Mouse (Mus musculus): ENCODE measurements around the gene Bcl2a1b. TPM values are rescaled to one million over a fixed set of nuclear protein-coding genes. Genes with fewer than 3 reads are reported as not detected.
A peak's percentile ranks its signal among the peaks of the same experiment; 100 is the strongest.
"Not testable (repeated sequence)": the region's sequence is repeated elsewhere in the genome, so short reads cannot be mapped to it uniquely, and the experiment has no call there.

Bcl2a1b gene
- 0.67 TPM in 1 of 2 replicates, not detected in the other for polyA plus RNA-seq (2016; fragmentation: Nextera tagmentation; extraction: Ambion mirVana)

DNA sequence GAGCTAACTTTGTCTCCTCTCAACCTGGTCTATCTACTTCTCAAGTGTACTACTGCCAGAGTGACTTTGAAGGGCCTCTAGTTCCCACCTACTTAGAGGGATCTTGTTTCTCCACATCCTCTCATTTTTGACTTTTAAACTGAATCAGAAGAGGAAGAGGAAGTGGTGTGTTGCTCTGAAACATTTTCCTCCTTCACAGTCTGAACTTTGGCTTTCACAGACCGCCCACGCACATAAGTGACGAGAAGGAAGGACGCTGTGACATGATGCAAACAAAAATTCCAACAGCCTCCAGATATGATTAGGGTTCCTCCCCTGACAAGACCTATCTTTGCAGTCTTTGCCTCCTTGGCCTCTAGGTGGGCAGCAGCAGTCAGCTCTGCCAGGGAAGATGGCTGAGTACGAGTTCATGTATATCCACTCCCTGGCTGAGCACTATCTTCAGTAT lies at the start of gene Bcl2a1b, which contains the start of gene Gm29094:
TSS of gene Bcl2a1b (plus strand) at position 241 of the 448 bp plus-strand sequence.
TSS of gene Gm29094 (plus strand) at position 411 of the 448 bp plus-strand sequence.
- H3K9me3 ChIP-seq; H3K36me3 ChIP-seq; H3K27ac ChIP-seq; DNase-seq (ENCODE audit: low spot score); H3K27me3 ChIP-seq (ENCODE audit: insufficient read depth, poor library complexity, severe bottlenecking); H3K4me1 ChIP-seq (replicated peaks); H3K4me3 ChIP-seq: not testable (repeated sequence)
- 92% methylated on average over 5 of the region's 5 CpGs for WGBS

DNA sequence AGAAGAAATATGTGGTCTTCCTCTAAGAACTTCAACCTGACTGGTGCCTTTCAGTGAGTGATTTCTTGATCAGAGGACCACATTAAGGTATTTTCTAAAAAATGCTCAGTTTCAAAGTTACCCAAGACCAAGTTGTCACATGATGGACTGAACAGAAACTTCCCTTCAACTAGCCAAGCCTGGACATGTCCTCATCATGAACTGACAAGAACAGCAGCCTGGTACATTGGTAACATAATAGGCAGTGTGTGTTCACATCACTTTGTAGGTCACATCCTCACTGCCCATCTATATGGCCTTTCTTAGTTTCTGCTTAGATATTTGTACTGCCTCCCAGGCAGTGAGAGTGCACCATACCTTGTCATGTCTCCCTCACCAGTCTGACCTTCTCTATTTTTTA lies 26.5 kb upstream of the Bcl2a1b start:
- not testable (repeated sequence) for H3K4me3 ChIP-seq; H3K27ac ChIP-seq; H3K36me3 ChIP-seq; H3K4me1 ChIP-seq (replicated peaks); DNase-seq (ENCODE audit: low spot score); H3K9me3 ChIP-seq; H3K27me3 ChIP-seq (ENCODE audit: insufficient read depth, poor library complexity, severe bottlenecking)

DNA sequence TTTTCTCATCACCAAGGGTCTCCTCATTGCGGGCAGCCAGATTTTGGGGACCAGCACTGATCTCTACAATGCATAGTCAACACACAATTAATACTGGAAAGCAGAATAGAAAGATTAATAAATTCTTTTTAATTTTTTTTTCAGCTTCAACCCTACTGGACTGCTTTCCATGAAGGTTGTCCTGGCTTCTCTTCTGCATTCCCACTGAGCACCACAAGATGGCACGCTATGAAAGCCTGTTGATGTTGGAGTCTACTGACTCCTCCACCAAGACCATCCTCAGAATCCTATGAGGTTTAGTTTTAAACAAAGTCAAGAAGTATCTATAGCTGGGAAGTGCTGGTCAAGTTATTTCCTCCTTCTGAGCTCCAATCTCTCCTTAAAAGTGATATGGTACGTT lies 20.2 kb upstream of the Bcl2a1b start:
- WGBS: 35% methylated on average over 3 of the region's 3 CpGs
- not testable (repeated sequence) for H3K36me3 ChIP-seq; H3K27me3 ChIP-seq (ENCODE audit: insufficient read depth, poor library complexity, severe bottlenecking); H3K4me3 ChIP-seq; H3K27ac ChIP-seq; H3K9me3 ChIP-seq; H3K4me1 ChIP-seq (replicated peaks)
- DNase-seq (ENCODE audit: low spot score): peak; percentile 10

DNA sequence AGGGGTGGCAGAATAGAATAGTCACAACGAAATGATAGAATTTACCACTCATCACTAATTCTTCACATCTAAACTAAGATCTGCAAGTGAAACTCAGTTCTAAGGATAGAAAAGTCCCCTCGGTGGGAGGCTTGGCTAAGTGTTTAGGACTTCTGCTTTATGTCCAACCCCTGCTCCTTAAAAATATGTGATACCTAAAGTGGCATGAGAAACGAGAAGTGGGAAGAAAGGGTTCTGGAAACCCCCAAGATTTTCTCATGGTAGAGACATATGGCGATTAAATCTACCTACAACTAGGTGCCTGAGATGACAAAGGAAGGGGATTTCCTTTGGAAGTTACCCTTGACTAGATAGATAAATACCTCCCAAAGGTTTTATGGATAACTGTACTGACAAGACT lies 19.5 kb upstream of the Bcl2a1b start:
- not testable (repeated sequence) for DNase-seq (ENCODE audit: low spot score); H3K9me3 ChIP-seq; H3K4me3 ChIP-seq; H3K27ac ChIP-seq; H3K4me1 ChIP-seq (replicated peaks); H3K27me3 ChIP-seq (ENCODE audit: insufficient read depth, poor library complexity, severe bottlenecking); H3K36me3 ChIP-seq
- WGBS: 85% methylated on average over 4 of the region's 4 CpGs

DNA sequence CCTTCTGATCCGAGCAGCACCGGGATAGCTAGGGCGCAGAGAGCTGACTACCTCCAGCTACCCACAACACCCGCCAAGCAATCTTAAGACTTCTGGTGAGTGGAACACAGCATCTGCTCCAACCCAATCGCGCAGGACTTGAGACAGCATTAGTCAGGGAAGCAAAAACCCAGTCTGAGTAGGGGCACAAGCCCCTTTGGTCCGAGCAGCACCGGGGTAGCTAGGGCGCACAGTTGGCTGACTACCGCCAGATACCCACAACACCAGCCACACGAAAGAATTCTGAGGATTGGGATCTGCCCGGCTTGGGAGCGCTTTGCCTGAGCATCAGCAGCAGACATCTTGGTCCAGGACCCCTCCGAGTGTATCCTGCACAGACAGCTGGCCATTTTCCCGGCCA lies 12.0 kb upstream of the Bcl2a1b start:
- H3K36me3 ChIP-seq; H3K27me3 ChIP-seq (ENCODE audit: insufficient read depth, poor library complexity, severe bottlenecking); H3K27ac ChIP-seq; H3K9me3 ChIP-seq; H3K4me1 ChIP-seq (replicated peaks); H3K4me3 ChIP-seq; DNase-seq (ENCODE audit: low spot score): not testable (repeated sequence)
- 81% methylated on average over 15 of the region's 15 CpGs for WGBS

GRCm38 (mm10) chr9:89195483-89195882 lies 3.5 kb upstream of the Bcl2a1b start:
- not testable (repeated sequence) for H3K4me1 ChIP-seq (replicated peaks); DNase-seq (ENCODE audit: low spot score); H3K36me3 ChIP-seq; H3K4me3 ChIP-seq; H3K27me3 ChIP-seq (ENCODE audit: insufficient read depth, poor library complexity, severe bottlenecking); H3K9me3 ChIP-seq; H3K27ac ChIP-seq

DNA sequence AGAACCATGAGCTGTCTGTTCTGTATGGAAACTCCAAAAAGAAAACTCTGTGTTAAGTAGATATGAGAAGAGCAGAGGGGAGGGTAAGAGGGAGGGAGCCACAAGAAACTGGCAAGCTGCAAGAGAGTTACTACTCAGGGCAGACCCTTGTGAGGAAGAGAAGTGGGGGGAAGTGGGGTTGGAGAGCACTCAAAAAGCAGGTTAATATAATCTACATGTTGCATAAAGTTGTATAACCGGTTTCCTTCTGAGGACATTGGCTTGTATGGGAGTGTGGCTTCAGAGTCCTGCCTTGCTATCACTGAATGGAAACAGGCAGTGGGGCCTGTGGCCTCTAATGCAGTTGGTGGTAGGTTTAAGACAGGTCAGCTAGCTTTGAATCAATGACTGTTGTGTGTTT lies 1.5 kb upstream of the Bcl2a1b start:
- H3K4me1 ChIP-seq (replicated peaks); DNase-seq (ENCODE audit: low spot score): not testable (repeated sequence)
- WGBS: 75% methylated on average over 1 of the region's 1 CpGs

DNA sequence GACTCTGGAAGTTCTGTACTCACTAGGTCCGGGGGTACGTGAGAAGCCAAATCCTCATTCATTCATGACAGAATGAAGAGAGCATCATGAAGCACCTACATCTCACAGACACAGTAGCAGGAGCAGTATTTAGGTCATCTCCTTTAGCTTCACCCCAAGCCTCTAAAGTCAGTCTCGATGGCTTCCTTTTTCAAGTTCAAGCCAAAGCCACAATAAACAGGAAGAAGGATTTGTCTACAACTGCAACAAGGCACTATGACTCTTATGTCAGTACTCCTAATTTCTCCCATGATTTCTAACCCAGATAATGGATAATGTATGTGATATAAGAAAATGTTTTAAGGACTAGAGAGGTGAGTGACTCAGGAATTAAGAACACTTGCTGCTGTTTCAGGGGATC lies 660 bp upstream of the Bcl2a1b start:
- H3K4me1 ChIP-seq (replicated peaks); H3K4me3 ChIP-seq; H3K9me3 ChIP-seq; H3K36me3 ChIP-seq; DNase-seq (ENCODE audit: low spot score); H3K27me3 ChIP-seq (ENCODE audit: insufficient read depth, poor library complexity, severe bottlenecking); H3K27ac ChIP-seq: not testable (repeated sequence)
- WGBS: 88% methylated on average over 3 of the region's 3 CpGs

More for the DNA sequence above, 1.5 kb upstream of the Bcl2a1b start:
- H3K27ac ChIP-seq; H3K4me3 ChIP-seq; H3K36me3 ChIP-seq; H3K9me3 ChIP-seq; H3K27me3 ChIP-seq (ENCODE audit: insufficient read depth, poor library complexity, severe bottlenecking): not testable (repeated sequence)

DNA sequence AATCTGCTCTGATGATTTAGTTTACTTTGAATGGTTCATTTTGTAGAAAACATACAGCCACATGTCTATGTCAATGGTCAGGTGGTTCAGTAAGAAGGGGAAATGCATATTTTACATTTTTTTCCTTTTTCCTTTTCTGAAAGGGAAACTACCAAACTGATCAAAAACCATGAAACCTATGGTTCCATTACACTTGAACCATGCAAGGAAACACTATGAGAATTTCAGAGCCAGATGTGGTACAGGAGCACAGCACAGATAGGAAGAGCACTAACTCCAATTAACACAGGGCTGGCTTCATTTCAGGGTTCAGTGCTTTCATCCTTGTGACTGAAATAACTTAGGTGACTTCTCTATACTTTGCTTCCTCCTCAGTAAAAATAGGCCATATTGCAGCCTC lies 3.2 kb downstream of the Bcl2a1b start:
- not testable (repeated sequence) for H3K4me1 ChIP-seq (replicated peaks); H3K27ac ChIP-seq; H3K9me3 ChIP-seq; H3K4me3 ChIP-seq; H3K36me3 ChIP-seq; H3K27me3 ChIP-seq (ENCODE audit: insufficient read depth, poor library complexity, severe bottlenecking); DNase-seq (ENCODE audit: low spot score)

- not testable (repeated sequence) for H3K27ac ChIP-seq; H3K27me3 ChIP-seq (ENCODE audit: insufficient read depth, poor library complexity, severe bottlenecking); H3K36me3 ChIP-seq; H3K4me3 ChIP-seq; H3K4me1 ChIP-seq (replicated peaks); DNase-seq (ENCODE audit: low spot score); H3K9me3 ChIP-seq
- WGBS: 79% methylated on average over 1 of the region's 1 CpGs
Observed at GRCm38 (mm10) chr9:89208939-89209338, 9.9 kb downstream of the Bcl2a1b start.

DNA sequence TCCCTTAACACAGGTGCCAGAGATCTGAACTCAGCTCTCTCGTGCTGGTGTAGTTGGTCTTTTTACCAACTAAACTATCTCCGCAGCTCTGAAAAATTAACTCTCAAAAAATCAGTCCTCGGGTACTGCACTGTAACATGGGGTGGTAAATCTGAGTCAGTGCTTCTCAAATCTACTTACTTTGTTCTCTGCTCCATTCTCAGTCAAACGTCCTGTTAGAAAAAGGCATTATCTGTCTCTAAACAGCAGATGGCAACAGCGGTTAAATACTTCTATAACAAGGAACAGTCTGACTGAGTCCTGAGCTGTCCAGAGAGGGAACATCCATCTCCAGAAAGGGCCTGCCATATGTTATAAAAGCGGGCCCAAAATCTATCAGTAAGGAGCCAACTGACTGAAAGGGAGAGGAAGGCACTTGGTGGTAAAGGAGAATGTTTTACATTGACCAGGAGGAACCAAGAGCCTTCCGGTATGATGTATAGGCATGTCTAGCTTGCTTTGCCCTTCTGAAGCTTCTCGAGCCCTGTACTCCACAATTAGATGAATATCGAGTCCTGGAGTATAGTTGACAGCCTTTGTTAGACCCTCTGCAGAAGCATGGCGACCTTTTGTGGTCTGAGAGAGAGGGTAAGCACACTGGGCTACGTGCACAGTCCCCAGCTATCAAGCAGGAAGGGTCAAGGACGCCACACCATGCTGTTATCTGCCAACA lies 11.5 kb downstream of the Bcl2a1b start, which contains the start of gene Mthfs:
TSS of gene Mthfs (plus strand) at position 324 of the 712 bp plus-strand sequence.
- H3K9me3 ChIP-seq; H3K36me3 ChIP-seq; H3K27me3 ChIP-seq (ENCODE audit: insufficient read depth, poor library complexity, severe bottlenecking); H3K4me1 ChIP-seq (replicated peaks): not testable (repeated sequence)
- 32% methylated on average over 10 of the region's 12 CpGs for WGBS
- DNase-seq (ENCODE audit: low spot score): peak; percentile 13
- peak within 1 kb of the TSS; percentile 44 for H3K4me3 ChIP-seq
- H3K27ac ChIP-seq: peak within 1 kb of the TSS; percentile 80; the same call in 1 of the 2 replicates

DNA sequence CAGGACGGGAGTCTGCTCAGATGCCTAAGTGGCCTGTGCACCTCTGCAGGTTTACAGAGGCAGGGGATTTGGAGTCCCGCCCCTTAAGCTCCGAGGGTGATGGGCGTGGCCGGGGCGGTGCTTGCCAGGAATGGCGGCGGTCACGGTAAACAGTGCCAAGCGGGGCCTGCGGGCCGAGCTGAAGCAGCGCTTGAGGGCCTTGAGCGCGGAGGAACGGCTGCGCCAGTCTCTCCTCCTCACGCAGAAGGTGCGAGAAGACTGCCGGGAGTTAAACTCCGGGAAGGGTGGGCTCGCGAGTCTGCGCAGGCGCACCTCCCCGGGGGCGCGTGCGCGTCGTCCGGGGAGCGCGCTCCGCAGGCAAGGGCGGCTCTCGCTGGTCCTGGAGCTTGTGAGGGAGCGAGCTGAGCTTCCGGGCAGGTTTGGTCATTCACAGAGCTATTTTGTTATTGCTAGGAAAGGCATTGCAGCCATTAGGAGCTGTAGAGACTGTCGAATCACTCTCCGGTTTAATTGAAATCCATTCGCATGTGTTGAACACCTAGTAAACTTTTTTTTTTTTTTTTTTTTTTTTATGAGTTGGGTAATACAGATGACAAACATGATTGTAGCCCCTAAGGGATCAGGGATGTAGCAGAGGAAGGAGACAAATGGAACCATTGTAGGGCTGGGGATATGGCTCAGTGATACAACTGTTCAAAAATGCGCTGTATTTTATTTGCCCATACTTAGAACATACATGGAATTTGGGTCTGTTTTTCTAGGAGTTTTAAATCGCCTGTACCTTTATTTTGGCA lies 12.3 kb downstream of the Bcl2a1b start:
- 3% methylated on average over 31 of the region's 44 CpGs for WGBS
- peak overlapping the region; percentile 44 for H3K4me3 ChIP-seq
- not testable (repeated sequence) for H3K4me1 ChIP-seq (replicated peaks); H3K36me3 ChIP-seq; H3K27me3 ChIP-seq (ENCODE audit: insufficient read depth, poor library complexity, severe bottlenecking); H3K9me3 ChIP-seq
- H3K27ac ChIP-seq: 0 out of 2 replicates have a peak overlapping the region, but pooled peaks have one; percentile 80
- peak; percentile 2 for DNase-seq (ENCODE audit: low spot score)

- H3K4me3 ChIP-seq; H3K4me1 ChIP-seq (replicated peaks); DNase-seq (ENCODE audit: low spot score); H3K27ac ChIP-seq; H3K36me3 ChIP-seq; H3K9me3 ChIP-seq; H3K27me3 ChIP-seq (ENCODE audit: insufficient read depth, poor library complexity, severe bottlenecking): not testable (repeated sequence)
- 36% methylated on average over 1 of the region's 1 CpGs for WGBS
Observed at GRCm38 (mm10) chr9:89212428-89212827, 13.4 kb downstream of the Bcl2a1b start.

All from hindbrain, embryonic 10.5 days (tissue).